Mouse (Mus musculus): ENCODE data around the gene Capn6. TPM values are rescaled to one million over a fixed set of nuclear protein-coding genes. Genes with fewer than 3 reads are reported as not detected.

Gene Capn6
- not detected in 2 replicates for total RNA-seq (2015)
- not detected in 2 replicates for total RNA-seq (2017)

- ATAC-seq (ENCODE audit: poor library complexity, severe bottlenecking), result no peak
These were observed at the start of gene Capn6 for GRCm38 (mm10) chrX:143827212-143827611. Gene Capn6 (minus strand): TSS chrX:143827414.

- no peak for ATAC-seq (ENCODE audit: poor library complexity, severe bottlenecking)
These were observed 40.0 kb upstream of the Capn6 start for GRCm38 (mm10) chrX:143867129-143867664.

- ATAC-seq (ENCODE audit: poor library complexity, severe bottlenecking), result no peak
These were observed 24.1 kb upstream of the Capn6 start for GRCm38 (mm10) chrX:143851351-143851750.

GRCm38 (mm10) chrX:143849969-143850368 is 22.8 kb upstream of the Capn6 start:
- no peak for ATAC-seq (ENCODE audit: poor library complexity, severe bottlenecking)

GRCm38 (mm10) chrX:143846637-143847036 is 19.4 kb upstream of the Capn6 start:
- ATAC-seq (ENCODE audit: poor library complexity, severe bottlenecking), result no peak

- ATAC-seq (ENCODE audit: poor library complexity, severe bottlenecking), result no peak
These were observed 693 bp downstream of the Capn6 start for GRCm38 (mm10) chrX:143826521-143826920.

GRCm38 (mm10) chrX:143818961-143819360 is 8.3 kb downstream of the Capn6 start:
- no peak for ATAC-seq (ENCODE audit: poor library complexity, severe bottlenecking)

- no peak for ATAC-seq (ENCODE audit: poor library complexity, severe bottlenecking)
These were observed 11.3 kb downstream of the Capn6 start for GRCm38 (mm10) chrX:143815948-143816347.

- no peak for ATAC-seq (ENCODE audit: poor library complexity, severe bottlenecking)
These were observed 64.7 kb downstream of the Capn6 start for GRCm38 (mm10) chrX:143762556-143762955.

Other genes with a start within 250 kb of the Capn6 start
- not detected in 2 replicates for gene Dcx, start 105.9 kb upstream of the Capn6 start, total RNA-seq (2015)
- not detected in 2 replicates for gene Dcx, start 105.9 kb upstream of the Capn6 start, total RNA-seq (2017)

Data from megakaryocyte, adult 5-6 weeks (primary cell).